ENCODE assay signal across 28 mouse cellular contexts in the genomic region with DNA sequence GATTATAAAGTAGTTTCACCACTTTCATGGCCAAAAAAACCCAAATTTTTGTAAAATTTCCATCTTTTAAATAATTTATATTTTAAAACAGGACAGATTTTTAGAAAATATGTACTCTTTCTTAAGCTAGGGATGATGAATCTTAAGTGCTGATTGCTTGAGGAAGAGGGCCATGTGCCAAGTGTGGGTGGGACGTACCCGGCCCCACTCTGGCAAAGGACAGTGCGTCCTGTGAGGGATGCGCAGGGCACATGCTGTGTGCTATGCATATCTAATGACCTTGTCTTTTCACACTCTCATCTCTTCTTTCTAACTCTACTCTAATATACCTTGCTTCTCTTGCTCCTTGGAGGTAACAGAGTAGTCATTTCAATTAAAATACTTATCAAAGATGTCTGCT.
DNase-seq lines count a peak whose midpoint lies in the region; ATAC-seq and TF ChIP-seq lines count a peak whose summit lies in the region.
"Had no signal": no experiment of that assay in that cellular context is flagged by ENCODE, and none has a peak within 500 bp of the region (broad histone marks: within the 10 kb centered on the region; RNA-seq: fewer than 3 reads in every experiment).

No protein-coding gene starts in this region.

- no peaks in the 10 kb centered on the region for H3K9me3 ChIP-seq in stomach, postnatal 0 days (ENCODE audit: control insufficient read depth, low read length)
- no peaks in the 10 kb centered on the region for H3K9me3 ChIP-seq in neural tube, embryonic 15.5 days (replicated peaks)
- H3K9me3 ChIP-seq: embryonic facial prominence, embryonic 13.5 days; forebrain, embryonic 12.5 days; G1E; kidney, embryonic 15.5 days; limb, embryonic 15.5 days; midbrain, embryonic 10.5 days had no signal

- no peaks in the 10 kb centered on the region for H3K36me3 ChIP-seq in stomach, postnatal 0 days (ENCODE audit: control insufficient read depth, insufficient read depth, low read length)
- H3K36me3 ChIP-seq in neural tube, embryonic 15.5 days, result 0 out of 2 replicates have a peak, but pooled peaks cover 4% of the 10 kb centered on the region
- H3K36me3 ChIP-seq: forebrain, embryonic 12.5 days; G1E had no signal

- H3K27ac ChIP-seq in layer of hippocampus, adult 2 months, result peak overlapping the region; percentile 72
- H3K27ac ChIP-seq in stomach, postnatal 0 days (replicated peaks), result no peak overlapping the region
- H3K27ac ChIP-seq in neural tube, embryonic 15.5 days (replicated peaks), result no peak overlapping the region
- H3K27ac ChIP-seq: embryonic facial prominence, embryonic 13.5 days; forebrain, embryonic 12.5 days; kidney, embryonic 15.5 days; limb, embryonic 15.5 days; liver, embryonic 14.5 days; midbrain, embryonic 10.5 days had no signal

- H3K4me1 ChIP-seq in stomach, postnatal 0 days (replicated peaks; ENCODE audit: control insufficient read depth, insufficient read depth), result no peaks in the 10 kb centered on the region
- peaks cover 7% of the 10 kb centered on the region; the same call in 1 of the 2 replicates for H3K4me1 ChIP-seq in neural tube, embryonic 15.5 days
- H3K4me1 ChIP-seq: kidney, embryonic 15.5 days; limb, embryonic 15.5 days; midbrain, embryonic 10.5 days had no signal

- TF ChIP-seq CTCF in layer of hippocampus, adult 2 months (conservative IDR thresholded peaks at IDR 0.05), result no peak
- no peak for TF ChIP-seq CTCF in stomach, postnatal 0 days (IDR thresholded peaks at IDR 0.05; ENCODE audit: low read depth)

- 86% methylated on average over 4 of the region's 4 CpGs for WGBS in stomach, postnatal 0 days
- WGBS in neural tube, embryonic 15.5 days, result 50% methylated on average over 4 of the region's 4 CpGs

- TF ChIP-seq EP300 in stomach, postnatal 0 days (optimal IDR thresholded peaks at IDR 0.05), result no peak

- no peak for ATAC-seq in stomach, postnatal 0 days (ENCODE audit: low FRiP score, low TSS enrichment)
- ATAC-seq in neural tube, embryonic 15.5 days (ENCODE audit: low FRiP score), result no peak
- ATAC-seq: intestine, postnatal 0 days; Patski had no signal

- no peak overlapping the region for H3K4me3 ChIP-seq in layer of hippocampus, adult 2 months
- H3K4me3 ChIP-seq in stomach, postnatal 0 days (ENCODE audit: low read depth, low read length), result no peak overlapping the region
- H3K4me3 ChIP-seq in neural tube, embryonic 15.5 days (replicated peaks), result no peak overlapping the region
- H3K4me3 ChIP-seq: embryonic facial prominence, embryonic 13.5 days; erythroblast, embryonic 14.5 days; forebrain, embryonic 12.5 days; gastrocnemius, adult 2 months; kidney, embryonic 15.5 days; limb, embryonic 15.5 days; midbrain, embryonic 10.5 days had no signal

- H3K4me2 ChIP-seq in stomach, postnatal 0 days (replicated peaks; ENCODE audit: low read depth), result no peak overlapping the region
- no peak overlapping the region for H3K4me2 ChIP-seq in neural tube, embryonic 15.5 days
- H3K4me2 ChIP-seq: embryonic facial prominence, embryonic 13.5 days; forebrain, embryonic 12.5 days; heart, embryonic 11.5 days; kidney, embryonic 15.5 days; limb, embryonic 15.5 days; lung, embryonic 14.5 days had no signal

- peak; percentile 44 for DNase-seq in layer of hippocampus, adult 11-12 months (ENCODE audit: low spot score)
- DNase-seq in layer of hippocampus, adult 9-10 months (ENCODE audit: low spot score), result no peak
- DNase-seq in lung, postnatal 36 days, result peak; percentile 18
- no peak for DNase-seq in lung, postnatal 14 days
- peak; percentile 50 to 55 for DNase-seq in layer of hippocampus, adult 2 months (ENCODE audit: low spot score in 2 of 2)
- peak; percentile 54 to 63 for DNase-seq in layer of hippocampus, postnatal 36 days
- DNase-seq in stomach, postnatal 0 days (ENCODE audit: low spot score), result no peak
- DNase-seq: adrenal gland, postnatal 36 days; B cell, adult 2 months; cerebellum, adult 11 months; cerebellum, postnatal 36 days; embryo, embryonic 11 days; gastrocnemius, adult 2 months; lung, embryonic 14.5 days; thymus, postnatal 14 days had no signal

- no peaks in the 10 kb centered on the region for H3K27me3 ChIP-seq in stomach, postnatal 0 days (ENCODE audit: control insufficient read depth, insufficient read depth, low read length)
- H3K27me3 ChIP-seq in neural tube, embryonic 15.5 days (replicated peaks), result no peaks in the 10 kb centered on the region
- H3K27me3 ChIP-seq: CH12.LX; embryonic facial prominence, embryonic 13.5 days; forebrain, embryonic 12.5 days; kidney, embryonic 15.5 days; limb, embryonic 15.5 days; Patski had no signal

- H3K9ac ChIP-seq in stomach, postnatal 0 days (ENCODE audit: low read length), result no peak overlapping the region
- H3K9ac ChIP-seq in neural tube, embryonic 15.5 days (replicated peaks), result no peak overlapping the region
- H3K9ac ChIP-seq: embryonic facial prominence, embryonic 13.5 days; forebrain, embryonic 12.5 days; kidney, embryonic 15.5 days; limb, embryonic 15.5 days; liver, embryonic 14.5 days; lung, embryonic 14.5 days had no signal

Comparison
In these comparisons a context has a peak if more than half of its experiments do, and no peak if none do; other contexts are left out.
1. DNase-seq: peak in layer of hippocampus, adult 11-12 months (single experiment), lung, postnatal 36 days (single experiment), layer of hippocampus, adult 2 months (2 of 2) and layer of hippocampus, postnatal 36 days (2 of 2); none in layer of hippocampus, adult 9-10 months (single experiment), lung, postnatal 14 days (single experiment) and stomach, postnatal 0 days (single experiment).